Mouse (Mus musculus): Measurements from ENCODE around the gene Zmym4.

The Zmym4 gene

DNA sequence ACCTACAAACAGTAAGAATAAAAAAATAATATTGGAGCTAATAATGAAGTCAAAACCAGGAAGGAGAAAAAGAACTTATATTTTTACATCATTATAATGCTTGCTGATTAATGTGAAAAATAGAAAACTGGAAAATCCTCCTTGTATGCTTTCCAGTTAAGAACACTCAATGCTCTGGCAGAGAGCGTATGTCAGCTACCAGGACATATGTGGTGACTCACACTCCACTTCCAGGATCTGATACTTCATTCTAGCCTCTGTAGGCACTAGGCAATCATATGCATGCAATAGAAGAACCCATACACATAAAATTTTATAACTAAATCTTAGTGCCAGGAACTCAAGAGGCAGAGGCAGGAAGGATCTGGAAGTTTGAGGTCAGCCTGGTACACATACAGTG is 40.2 kb downstream of the Zmym4 start:
- DNase-seq, result no peak

DNA sequence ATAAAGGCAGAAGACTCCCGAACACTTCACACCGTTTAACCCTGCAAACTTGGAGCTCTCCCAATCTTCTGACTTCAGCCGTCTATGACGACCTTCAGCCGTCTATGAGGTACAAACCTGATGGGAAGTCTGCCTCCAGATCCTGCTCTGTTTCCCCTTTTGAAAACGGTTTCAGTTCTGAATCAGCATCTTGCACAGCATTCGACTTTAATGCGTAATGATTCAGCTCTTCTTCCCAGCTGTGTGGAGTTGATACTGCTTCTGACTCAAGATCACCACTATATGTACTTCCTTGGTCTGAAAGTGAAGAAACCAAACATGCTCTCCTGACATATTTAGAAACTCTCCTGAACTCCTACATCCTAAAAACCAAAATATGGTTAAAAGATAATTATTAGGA is 78.1 kb downstream of the Zmym4 start:
- no peak for DNase-seq

DNA sequence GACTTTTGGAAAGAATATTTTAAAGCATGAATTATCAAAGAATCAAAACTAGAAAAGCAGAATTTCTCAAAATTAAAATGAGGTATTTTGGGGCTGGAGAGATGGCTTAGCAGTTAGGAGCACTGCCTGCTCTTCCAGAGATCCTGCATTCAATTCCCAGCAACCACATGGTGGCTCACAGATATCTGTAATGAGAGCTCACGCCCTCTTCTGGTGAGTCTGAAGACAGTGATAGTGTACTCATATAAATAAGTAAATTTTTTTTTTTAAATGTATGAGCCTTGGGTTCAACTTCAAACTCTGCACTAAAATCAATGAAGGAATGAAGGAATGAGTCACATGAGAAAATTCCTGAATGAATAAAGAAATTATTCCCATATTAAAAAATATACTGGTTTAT is 82.0 kb downstream of the Zmym4 start:
- DNase-seq, result peak in 1 of 2 experiments; percentile 7

DNA sequence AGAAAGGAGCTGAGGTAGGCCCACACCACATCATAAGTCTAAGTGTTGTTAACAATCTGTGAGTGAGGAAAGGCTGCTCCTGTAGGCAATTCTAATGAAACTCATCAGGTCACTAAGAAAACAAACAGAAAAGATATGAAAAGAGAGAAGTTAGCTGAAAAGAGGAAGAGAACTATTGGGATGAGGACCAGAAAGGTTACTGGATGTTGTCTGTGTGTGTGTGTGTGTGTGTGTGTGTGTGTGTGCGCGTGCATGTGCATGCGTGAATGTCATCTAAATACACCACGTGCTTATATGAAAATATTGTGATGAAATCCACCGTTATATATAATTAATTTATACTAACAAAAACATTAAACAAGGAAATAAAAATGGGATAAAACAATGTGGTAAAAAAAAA is 84.3 kb downstream of the Zmym4 start:
- DNase-seq, result no peak

DNA sequence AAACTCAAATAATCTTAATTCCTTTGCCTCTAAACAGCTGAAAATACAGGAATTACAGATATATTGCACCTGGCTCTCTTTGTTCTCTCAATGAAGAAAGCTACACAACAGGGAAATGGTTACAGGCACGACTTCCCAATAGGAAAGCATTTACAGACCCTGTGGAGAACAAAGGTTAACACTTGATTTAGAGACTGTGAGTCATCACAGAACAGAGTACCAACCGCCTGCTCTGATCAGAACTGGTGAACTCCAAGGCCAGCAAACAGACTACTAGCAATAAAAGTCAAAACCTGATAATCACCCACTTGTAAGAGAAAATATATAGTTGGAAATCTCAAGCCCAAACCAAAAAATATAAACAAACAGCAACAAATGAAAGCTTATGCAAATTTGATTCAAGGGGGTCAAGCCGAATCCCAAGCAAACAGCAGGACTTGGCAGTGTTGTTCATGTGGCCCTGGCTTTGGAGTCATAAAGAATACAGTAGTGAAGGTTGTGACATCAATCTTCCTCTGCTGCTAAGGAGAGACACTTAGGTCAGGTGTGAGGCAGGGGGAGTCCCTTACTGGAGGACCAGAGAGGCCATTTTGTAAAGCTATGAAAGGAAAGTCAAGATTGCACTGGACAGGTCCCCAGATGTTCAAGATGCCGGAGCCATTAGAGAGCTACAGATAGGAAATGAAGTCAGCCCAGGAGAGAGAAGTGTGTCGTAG is 88.2 kb downstream of the Zmym4 start:
- no peak for DNase-seq

DNA sequence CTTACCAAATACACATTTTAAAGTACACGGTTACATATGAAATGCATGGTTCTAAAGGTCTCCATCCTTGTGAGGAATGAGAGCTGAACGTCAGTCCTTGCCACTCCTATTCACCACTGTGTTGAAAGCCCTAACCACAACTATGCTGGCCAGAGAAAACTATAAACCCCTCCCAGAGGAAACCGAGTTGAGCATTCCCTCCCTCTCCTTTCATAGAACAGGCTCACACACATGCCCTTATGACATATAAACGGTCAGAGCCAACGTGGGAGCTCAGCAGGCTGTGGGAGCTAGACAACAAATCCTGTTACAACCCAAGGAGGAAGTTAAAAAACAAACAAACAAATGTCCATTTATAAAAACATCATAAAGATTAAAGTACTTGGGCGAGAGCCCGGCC is 95.2 kb downstream of the Zmym4 start:
- DNase-seq, result no peak

DNA sequence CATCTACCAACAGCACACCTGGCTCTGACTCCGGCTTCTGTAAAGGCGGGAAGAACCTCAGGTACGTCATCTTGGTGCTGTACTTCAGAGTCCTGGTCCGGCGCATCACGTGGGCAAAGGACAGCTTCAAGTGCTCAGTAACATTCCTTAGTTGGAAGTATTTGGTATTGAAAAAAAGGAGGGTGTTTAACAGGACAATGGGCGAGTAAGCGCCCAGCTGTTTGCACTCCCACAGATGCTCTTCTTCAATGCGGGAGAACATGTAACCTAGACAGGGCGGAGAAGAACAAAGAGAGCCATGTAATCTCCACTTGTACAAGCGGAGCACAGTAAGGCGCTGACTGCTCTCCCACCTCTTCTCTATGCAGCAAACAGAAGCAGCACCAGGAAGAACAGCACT is 99.2 kb downstream of the Zmym4 start:
- no peak for DNase-seq

DNA sequence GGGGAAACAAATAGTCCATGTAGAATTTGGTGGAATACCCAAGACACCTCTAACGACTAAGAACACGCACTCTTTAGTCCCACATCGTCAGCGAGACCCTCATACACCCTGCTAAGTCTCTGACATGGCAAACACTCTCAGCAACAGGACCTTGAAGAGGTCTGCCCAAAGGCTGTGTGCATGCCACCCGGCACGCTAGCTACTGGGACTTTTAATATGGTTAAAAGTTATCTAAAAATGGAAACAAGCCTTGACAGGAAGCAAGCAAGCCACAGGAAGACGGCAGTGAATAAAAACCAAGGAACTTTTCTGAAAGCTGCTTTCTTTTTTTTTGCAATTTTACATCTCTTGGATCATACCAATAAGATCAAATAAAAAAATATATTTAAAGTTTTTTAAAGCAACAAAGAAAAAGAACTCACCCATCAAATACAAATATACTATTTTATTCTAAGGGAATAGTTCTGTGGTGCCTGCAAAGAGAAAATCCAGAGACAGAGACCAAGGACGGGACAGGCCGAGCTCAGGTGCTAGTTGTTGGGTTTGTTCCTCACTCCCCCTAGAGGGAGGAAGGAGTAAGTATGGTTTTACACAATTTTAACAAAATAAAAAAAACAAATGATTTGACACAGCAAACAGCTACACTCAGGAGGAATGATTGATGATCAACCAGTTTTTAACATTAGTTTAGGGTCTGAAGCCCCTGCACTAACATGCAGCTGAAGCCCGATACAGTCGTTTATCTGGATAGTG is 106.2 kb downstream of the Zmym4 start:
- no peak for DNase-seq

DNA sequence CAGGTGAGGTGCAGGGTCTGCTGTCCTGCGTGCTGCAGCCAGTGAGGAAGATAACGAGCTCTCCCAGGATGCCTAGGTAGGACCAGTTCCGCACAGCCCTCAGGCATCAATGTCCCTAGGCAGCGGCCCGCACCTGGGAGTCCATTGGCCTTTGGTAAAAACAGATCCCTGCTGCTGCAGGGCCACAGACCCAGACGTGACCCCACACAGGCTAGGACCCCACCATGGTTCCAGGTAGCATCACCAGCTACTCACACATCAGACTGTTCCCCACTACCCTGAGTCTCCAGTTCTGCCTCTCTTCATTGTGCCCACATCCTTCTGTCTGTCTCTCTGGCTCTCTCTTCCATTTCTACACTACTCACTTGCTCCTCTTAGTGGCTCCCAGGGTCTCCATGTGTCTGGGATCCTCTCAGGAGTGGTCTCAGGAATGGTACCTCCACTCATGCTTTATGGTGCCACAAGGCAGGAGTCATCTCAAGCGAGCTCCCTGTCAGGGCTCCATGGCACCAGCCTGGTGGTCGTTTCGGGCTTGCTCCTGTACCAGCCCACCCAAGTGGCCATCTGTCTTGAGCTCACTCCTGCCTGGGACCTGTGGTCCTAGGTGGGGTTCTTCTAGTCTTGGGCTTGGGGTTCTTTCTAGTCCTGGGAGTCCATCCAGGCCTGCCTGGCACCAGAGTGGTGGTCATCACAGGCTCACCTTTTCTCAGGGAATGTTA is 107.5 kb downstream of the Zmym4 start:
- no peak for DNase-seq

DNA sequence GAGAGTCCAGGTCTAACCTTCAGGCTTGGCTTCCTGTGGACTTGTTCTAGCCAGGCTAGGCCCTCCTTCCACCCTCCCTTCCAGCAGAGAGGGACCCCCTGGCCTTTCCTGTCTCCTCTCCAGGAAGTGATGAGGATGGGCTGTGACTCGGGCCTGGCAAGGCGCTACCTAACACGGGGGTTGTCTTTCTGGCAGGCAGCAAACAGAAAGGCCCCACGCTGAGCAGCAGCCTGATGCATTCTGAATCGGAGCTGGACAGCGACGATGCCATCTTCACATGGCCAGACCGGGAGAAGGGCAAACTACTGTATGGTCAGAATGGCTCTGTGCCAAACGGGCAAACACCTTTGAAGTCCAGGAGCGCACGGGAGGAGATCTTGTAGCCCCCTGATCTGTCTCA is 115.0 kb downstream of the Zmym4 start:
- peak; percentile 13 to 19 for DNase-seq

DNA sequence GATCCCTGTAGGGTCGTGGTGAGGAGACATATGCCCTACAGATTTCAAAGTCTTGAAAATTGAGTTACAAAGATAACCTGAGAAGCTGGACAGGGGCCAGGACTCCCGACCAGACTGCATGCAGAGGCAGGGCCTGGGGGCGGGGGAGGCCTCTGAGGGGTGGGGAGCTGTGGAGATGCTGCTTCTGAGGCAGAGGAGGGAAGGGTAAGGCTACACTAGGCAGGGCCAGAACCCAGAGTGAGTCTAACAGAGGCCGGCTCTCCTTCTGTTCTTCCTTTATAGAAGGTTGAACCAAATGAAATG is 117.2 kb downstream of the Zmym4 start:
- DNase-seq, result no peak

DNA sequence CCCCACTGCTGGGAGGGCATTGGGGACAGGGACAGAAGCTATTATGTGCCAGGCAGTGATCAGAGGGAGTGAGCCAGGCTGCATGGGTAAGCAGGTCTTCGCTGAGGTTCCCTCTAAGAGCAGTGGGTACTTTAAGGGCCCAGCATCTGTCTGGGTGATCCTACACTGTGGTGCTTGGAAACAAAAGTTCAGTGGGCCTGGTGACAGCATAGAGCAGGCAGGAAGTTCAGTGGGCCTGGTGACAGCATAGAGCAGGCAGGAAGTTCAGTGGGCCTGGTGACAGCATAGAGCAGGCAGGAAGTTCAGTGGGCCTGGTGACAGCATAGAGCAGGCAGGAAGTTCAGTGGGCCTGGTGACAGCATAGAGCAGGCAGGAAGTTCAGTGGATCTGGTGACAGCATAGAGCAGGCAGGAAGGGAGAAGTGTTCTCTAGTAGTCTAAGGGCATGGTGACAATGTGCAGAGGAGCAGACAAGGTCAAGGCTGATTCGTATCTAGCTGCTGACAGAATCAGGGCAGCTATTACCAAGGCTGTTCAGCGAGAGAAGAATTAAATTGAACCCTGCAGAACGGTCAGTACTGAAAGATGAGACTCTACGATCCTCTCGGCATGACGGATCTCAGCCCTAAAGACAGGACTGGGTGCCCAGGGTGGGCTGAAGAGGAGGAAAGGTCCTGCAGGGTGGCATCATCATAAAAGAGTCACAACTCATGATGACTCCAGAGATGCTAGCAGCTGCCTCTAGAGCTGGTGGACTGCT is 117.7 kb downstream of the Zmym4 start:
- no peak for DNase-seq

DNA sequence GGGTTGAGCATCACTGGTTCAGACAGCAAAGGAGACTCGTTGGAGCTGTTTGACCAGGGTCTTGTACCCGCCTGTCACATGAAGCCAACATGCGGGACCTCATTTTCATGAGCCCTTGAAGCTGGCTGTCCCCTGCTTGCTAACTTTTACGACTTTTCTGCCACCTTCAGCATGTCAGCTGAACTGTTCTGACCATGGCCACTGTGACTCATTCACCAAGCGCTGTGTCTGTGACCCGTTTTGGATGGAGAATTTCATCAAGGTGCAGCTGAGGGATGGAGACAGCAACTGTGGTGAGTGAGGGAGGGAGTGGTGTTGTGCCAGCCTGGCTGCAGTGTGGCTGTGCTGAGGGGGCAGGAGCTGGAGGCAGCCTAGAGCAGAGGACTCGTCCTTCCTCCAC is 121.0 kb downstream of the Zmym4 start:
- no peak for DNase-seq

DNA sequence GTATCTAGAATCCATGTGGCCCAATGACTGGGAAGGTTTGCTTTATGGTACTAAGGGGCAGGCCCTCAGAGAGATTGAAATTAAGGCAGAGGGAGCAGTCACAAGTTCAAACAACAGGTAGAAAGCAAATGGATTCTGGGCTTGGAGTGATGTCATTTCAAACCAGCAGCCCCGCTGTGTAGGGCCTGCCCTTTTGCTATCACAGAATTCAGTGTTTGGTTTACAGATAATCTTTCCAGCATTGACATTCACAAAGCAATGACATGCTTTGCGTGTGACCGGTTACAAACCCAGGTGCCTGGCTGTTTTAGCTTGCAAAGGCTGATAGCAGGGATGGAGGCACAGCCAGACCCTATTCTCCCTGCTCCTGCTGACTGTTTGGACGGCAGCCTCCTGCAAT is 122.3 kb downstream of the Zmym4 start:
- DNase-seq, result no peak

DNA sequence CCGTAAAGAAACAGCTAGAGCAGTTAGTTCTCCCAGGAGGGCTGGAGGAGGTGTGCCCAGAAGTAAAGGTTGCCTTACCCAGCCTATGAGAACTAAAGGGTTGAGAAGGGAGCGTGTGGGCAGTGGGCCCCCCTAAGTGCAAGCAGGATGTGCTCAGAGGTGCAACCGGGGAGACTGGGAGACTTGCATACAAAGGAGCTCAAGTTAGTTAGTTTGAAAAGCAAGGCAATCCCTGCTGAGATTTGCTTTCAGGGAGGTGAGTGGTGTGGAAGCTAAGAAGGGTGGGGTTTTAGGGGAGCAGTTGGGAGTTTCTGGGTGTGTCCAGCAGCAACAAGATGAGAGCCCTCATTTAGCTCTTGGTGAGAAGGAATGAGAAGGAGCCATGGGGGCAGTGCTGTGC is 125.0 kb downstream of the Zmym4 start:
- no peak for DNase-seq

DNA sequence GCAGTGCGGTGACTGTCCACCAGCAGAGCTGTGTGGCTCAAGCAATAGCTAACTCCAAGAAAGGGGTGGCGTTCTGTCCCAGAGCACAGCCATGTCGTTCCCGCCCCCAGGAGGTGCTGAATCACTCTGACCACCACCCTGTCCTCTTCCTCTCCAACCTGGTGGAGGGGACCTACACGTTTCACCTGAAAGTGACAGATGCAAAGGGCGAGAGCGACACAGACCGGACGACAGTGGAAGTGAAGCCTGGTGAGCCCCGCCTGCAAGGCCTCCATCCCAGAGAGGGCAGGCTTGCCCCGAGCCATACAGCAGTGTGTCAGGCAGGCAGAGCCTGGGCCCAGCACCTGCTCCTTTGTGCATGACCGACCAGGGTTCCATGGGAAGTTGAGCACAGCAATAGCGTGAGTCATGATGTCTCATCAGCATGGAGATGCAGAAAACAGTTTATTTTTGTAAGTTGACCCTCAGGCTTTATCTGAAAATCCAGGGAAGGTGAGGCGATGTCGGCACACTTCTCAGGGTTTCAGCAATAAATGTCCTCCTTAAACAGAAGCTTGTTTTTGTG is 126.9 kb downstream of the Zmym4 start:
- DNase-seq, result no peak

DNA sequence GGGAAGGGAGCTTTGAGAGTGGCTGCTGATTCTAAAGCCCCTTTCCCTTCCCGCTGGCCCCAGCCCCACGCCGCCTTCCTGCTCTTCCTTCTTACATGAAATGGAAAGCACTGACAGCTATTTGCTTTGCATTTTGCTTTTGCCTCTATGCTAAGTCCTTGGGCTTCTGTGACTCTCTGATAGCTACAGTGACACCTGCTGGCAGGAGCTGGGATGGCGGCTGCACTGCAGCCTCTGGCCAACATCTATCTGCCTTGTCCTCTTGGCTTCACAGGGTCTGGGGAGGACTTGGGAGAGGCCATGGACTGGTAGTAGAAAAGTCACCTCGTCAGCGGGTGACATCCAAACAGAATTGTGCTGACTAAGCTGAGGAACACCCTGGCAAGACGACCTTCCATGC is 128.1 kb downstream of the Zmym4 start:
- DNase-seq, result peak; percentile 83 to 88

DNA sequence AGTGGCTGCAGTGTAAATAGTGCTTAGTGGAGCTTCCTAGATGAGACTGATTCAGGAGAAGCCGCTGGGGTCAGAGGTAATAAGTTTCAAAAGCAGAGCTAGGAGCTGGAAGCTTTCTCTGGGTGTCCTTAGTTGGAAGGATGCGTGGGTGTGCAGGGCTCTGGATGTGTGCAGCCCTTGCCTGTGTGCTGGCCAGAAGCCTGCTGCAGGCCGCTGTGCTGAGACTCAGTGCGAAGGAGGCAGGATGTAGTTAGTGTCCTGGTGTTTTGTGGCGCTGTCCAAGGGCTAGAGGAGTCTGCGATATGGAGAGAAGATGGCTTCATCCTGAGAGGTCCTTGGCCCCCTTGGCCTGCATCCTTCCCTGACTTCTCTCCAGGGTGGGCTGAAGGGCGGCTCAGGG is 129.1 kb downstream of the Zmym4 start:
- DNase-seq, result no peak

DNA sequence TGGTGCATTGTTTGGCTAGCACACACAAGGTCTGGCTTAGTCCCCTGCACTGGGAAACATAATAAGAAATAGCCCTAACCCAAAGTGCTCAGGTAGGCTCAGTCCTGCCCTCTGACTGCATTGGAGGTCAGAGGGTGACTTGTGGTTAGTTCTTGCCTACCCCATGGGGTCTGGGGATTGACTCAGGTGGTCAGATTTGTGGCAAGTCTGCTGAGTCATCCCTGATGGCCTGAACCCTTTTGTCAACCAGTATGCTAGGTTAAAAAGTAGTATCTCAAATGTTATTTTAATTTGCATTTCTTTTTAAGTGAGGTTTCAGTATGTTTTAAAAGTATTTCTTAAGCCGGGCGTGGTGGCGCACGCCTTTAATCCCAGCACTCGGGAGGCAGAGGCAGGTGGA is 136.8 kb downstream of the Zmym4 start:
- DNase-seq, result no peak

DNA sequence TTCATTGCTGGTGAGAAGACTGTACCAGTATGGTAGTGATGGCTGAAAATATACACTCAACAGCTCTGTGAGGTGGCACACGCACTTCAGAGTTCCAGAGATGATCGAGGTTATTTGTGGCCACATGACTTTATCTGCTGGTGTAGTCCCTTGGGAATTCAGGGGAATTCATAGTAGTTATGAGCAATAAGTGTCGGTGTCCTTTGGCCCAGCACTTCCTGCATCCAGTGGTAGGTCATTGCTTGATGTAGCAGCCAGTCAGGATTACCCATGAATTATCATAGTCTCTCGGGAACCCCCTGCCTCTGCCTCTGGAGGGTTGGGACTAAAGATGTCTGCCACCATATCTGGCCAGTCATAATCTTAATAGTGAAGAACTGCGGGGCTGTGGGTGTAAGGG is 144.0 kb downstream of the Zmym4 start:
- DNase-seq, result no peak

DNA sequence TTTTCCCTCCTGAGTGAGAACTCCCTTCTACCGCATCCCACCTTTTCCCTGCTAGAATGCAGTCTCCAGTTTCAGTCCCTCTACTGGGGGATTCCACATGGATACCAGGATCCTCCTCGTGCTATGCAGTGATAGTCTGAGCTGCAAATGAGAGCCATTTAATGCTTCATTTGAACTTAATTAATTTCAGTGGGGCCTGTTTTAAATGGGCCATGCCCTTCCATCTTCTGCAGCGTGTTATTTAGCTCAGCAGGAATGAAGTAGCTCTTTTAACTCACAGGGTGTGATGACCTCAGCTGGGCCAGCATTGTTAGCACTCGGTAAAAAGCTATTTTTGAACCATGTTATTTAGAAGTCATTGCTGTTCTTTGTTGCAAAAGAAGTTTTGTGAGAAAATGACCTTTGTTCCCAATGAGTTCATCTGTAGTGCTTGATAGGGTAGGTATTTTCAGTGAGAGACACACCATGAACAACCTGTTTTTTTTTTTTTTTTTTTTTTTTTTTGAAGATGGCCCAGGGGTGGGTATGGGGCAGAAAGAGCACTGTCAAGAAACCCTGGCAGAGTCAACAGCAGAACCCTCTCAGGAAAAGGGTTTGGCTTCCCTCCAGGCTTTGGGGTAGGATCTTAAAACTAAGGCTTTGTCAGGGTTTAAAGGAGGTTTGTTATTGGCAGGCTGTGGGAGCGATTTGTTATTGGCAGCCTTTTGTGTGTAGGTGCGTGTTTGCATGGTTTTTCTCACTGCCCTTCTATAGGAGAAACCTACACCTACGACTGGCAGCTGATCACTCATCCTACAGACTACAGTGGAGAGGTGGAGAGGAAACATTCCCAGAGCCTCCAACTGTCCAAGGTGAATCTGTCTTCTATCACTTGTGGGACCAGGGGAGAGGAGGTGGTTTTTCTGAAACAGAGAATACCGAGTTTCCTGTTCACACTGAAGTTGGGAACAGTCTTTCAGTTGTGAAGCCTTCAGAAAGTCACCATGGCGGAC is 144.7 kb downstream of the Zmym4 start:
- no peak for DNase-seq

DNA sequence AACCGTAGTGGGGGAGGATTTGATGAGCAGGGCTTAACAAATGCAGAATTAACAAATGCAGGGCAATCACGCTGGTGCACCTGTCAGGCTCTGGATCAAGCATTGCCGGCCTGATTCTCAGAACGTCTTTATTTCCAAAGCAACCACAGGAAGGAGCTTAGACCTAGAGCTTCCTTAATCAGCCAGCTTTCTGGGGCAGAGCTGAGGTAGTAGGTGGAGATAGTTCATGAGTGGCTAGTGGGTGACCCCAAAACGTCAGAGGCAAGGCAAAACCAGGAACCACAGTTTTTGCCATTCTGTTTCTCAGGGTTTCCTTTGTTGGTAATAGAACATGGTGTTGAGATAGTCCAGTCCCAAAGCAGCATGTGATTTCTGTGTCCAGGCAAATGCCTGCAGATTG is 153.1 kb downstream of the Zmym4 start:
- DNase-seq, result no peak
